Mouse (Mus musculus) left cerebral cortex, postnatal 25 days (tissue): ENCODE measurements around the gene Crisp2. TPM values are rescaled to one million over a fixed set of nuclear protein-coding genes. Genes with fewer than 3 reads are reported as not detected.

Source experiments
- DNase-seq, 2 experiments: peaks; one replicate each; pipeline ENCODE4 v3.0.0; 2022; ENCODE audit warnings: low spot score in 2 of 2, mixed read lengths in 1 of 2
- intact Hi-C: fragments of 180-260 bp; cut with DNase I; formaldehyde crosslinking; loops from one replicate; pipeline ENCODE4 v1.15.1; 2025
- total RNA-seq, 2 experiments: library from RNA; stranded (reverse); gene quantifications; 2 replicates each; pipeline ENCODE4 v1.2.3; 2021

Gene Crisp2
- total RNA-seq = not detected

GRCm38 (mm10) chr17:40806953-40807572 is at the start of gene Crisp2:
TSS of gene Crisp2 (minus strand) at chr17:40807003.
- intact Hi-C loops = no loop called here
- DNase-seq = no peak

GRCm38 (mm10) chr17:40855065-40855464 is 48.3 kb upstream of the Crisp2 start:
- DNase-seq = no peak
- intact Hi-C loops = no loop called here

- DNase-seq = no peak
- intact Hi-C loops = no loop called here
Observed at GRCm38 (mm10) chr17:40837308-40837707, 30.5 kb upstream of the Crisp2 start.

GRCm38 (mm10) chr17:40831870-40832269 is 25.1 kb upstream of the Crisp2 start:
- no peak for DNase-seq
- intact Hi-C loops = no loop called here

- no peak for DNase-seq
- intact Hi-C loops = loop anchor here (10.0 kb wide), 1 partner anchor 920 kb away; no protein-coding TSS in a partner anchor
Observed at GRCm38 (mm10) chr17:40824549-40824948, 17.7 kb upstream of the Crisp2 start.

GRCm38 (mm10) chr17:40823817-40824216 is 17.0 kb upstream of the Crisp2 start:
- peak; percentile 2 to 8 for DNase-seq
- intact Hi-C loops = loop anchor here (10.0 kb wide), 1 partner anchor 919 kb away; no protein-coding TSS in a partner anchor

GRCm38 (mm10) chr17:40821477-40821876 is 14.7 kb upstream of the Crisp2 start:
- DNase-seq = no peak
- intact Hi-C loops = loop anchor here (10.0 kb wide), 1 partner anchor 917 kb away; no protein-coding TSS in a partner anchor

GRCm38 (mm10) chr17:40817340-40817943 is 10.6 kb upstream of the Crisp2 start:
- no peak for DNase-seq
- intact Hi-C loops = no loop called here

GRCm38 (mm10) chr17:40812259-40812658 is 5.5 kb upstream of the Crisp2 start:
- intact Hi-C loops = no loop called here
- DNase-seq = no peak

GRCm38 (mm10) chr17:40811560-40811959 is 4.8 kb upstream of the Crisp2 start:
- DNase-seq = no peak
- intact Hi-C loops = no loop called here

GRCm38 (mm10) chr17:40810934-40811333 is 4.1 kb upstream of the Crisp2 start, which contains the start of gene Rhag:
TSS of gene Rhag (plus strand) at chr17:40811126.
- intact Hi-C loops = no loop called here
- no peak for DNase-seq

GRCm38 (mm10) chr17:40808071-40808470 is 1.3 kb upstream of the Crisp2 start:
- DNase-seq = no peak
- intact Hi-C loops = no loop called here

- no peak for DNase-seq
- intact Hi-C loops = no loop called here
Observed at GRCm38 (mm10) chr17:40806550-40806949, 253 bp downstream of the Crisp2 start.

- intact Hi-C loops = no loop called here
- no peak for DNase-seq
Observed at GRCm38 (mm10) chr17:40802707-40803340, 4.0 kb downstream of the Crisp2 start.

GRCm38 (mm10) chr17:40793921-40794854 is 12.6 kb downstream of the Crisp2 start:
- peak in 1 of 2 experiments; percentile 5 for DNase-seq
- intact Hi-C loops = no loop called here

- intact Hi-C loops = no loop called here
- no peak for DNase-seq
Observed at GRCm38 (mm10) chr17:40789877-40790276, 16.9 kb downstream of the Crisp2 start.

- no peak for DNase-seq
- intact Hi-C loops = no loop called here
Observed at GRCm38 (mm10) chr17:40767120-40767519, 39.7 kb downstream of the Crisp2 start.

- intact Hi-C loops = no loop called here
Observed at GRCm38 (mm10) chr17:40763662-40764061, 43.1 kb downstream of the Crisp2 start.

GRCm38 (mm10) chr17:40731724-40732123 is 75.1 kb downstream of the Crisp2 start:
- DNase-seq = no peak
- intact Hi-C loops = no loop called here

More at GRCm38 (mm10) chr17:40763662-40764061, 43.1 kb downstream of the Crisp2 start:
- no peak for DNase-seq

GRCm38 (mm10) chr17:40731296-40731695 is 75.5 kb downstream of the Crisp2 start:
- intact Hi-C loops = no loop called here
- DNase-seq = no peak
